Mouse (Mus musculus) kidney, postnatal 0 days (tissue): ENCODE results near the gene Pawr. TPM values are rescaled to one million over a fixed set of nuclear protein-coding genes. Genes with fewer than 3 reads are reported as not detected.
"Not testable (repeated sequence)": the region's sequence is repeated elsewhere in the genome, so short reads cannot be mapped to it uniquely, and the experiment has no call there.

Source experiments
- ATAC-seq: fragments of 200-750 bp; cut with Nextera tagmentation; replicated peaks from 2 replicates; pipeline ENCODE4 v1.8.0; 2017; ENCODE audit warnings: low read depth, moderate number of reproducible peaks, moderate TSS enrichment, moderate library complexity; ENCODE audit not compliant: low FRiP score
- DNase-seq: peaks from one replicate; pipeline ENCODE4 v3.0.0-alpha.2; 2016; ENCODE audit warnings: low spot score
- H3K27ac ChIP-seq: fragments of 300-500 bp; sonication (generic); 2 replicates; pipeline ENCODE4 v1.5.1; 2014; ENCODE audit warnings: mild to moderate bottlenecking
- H3K27me3 ChIP-seq: fragments of 300-500 bp; sonication (generic); 2 replicates; pipeline ENCODE4 v1.6.1; 2014; ENCODE audit warnings: low read length, mixed read lengths; ENCODE audit not compliant: insufficient read depth
- H3K36me3 ChIP-seq: fragments of 300-500 bp; sonication (generic); 2 replicates; pipeline ENCODE4 v1.6.1; 2014; ENCODE audit warnings: low read length, mixed read lengths; ENCODE audit not compliant: insufficient read depth
- H3K4me1 ChIP-seq: fragments of 300-500 bp; sonication (generic); replicated peaks from 2 replicates; pipeline ENCODE4 v1.6.1; 2014; ENCODE audit warnings: antibody characterized with exemption, low read length, mixed read lengths; ENCODE audit not compliant: insufficient read depth
- H3K4me2 ChIP-seq: fragments of 300-500 bp; sonication (generic); 2 replicates; pipeline ENCODE4 v1.6.1; 2014; ENCODE audit warnings: mild to moderate bottlenecking, low read length, moderate library complexity, mixed read lengths
- H3K4me3 ChIP-seq: fragments of 300-500 bp; sonication (generic); replicated peaks from 2 replicates; pipeline ENCODE4 v1.5.1; 2014; ENCODE audit warnings: low read depth, low read length
- H3K9ac ChIP-seq: fragments of 300-500 bp; sonication (generic); 2 replicates; pipeline ENCODE4 v1.6.1; 2014; ENCODE audit warnings: low read depth, low read length
- H3K9me3 ChIP-seq: fragments of 300-500 bp; sonication (generic); replicated peaks from 2 replicates; pipeline ENCODE4 v1.6.1; 2016; ENCODE audit warnings: low read length, inconsistent platforms, mixed read lengths
- CTCF ChIP-seq: IDR thresholded peaks from 2 replicates; pipeline ENCODE4 v1.5.1; 2016; ENCODE audit warnings: antibody characterized with exemption, low read depth, mild to moderate bottlenecking, moderate library complexity
- WGBS: fragments of 180-500 bp; shearing (Covaris S2); extraction: QIAGEN DNeasy Blood & Tissue Kit; methylation state at CpG from one replicate; pipeline ENCODE4 v1.1.7; 2014; 5-methylcytosine and 5-hydroxymethylcytosine counted together
- polyA plus RNA-seq: library from polyadenylated mRNA; unstranded; fragments of >200 nt; fragmentation: Nextera tagmentation; extraction: Ambion mirVana; gene quantifications from 2 replicates; pipeline ENCODE4 v1.2.1, GENCODE M21; 2015

Pawr gene
- polyA plus RNA-seq, 1 experiment from 2014 or later: 28.5 TPM

DNA sequence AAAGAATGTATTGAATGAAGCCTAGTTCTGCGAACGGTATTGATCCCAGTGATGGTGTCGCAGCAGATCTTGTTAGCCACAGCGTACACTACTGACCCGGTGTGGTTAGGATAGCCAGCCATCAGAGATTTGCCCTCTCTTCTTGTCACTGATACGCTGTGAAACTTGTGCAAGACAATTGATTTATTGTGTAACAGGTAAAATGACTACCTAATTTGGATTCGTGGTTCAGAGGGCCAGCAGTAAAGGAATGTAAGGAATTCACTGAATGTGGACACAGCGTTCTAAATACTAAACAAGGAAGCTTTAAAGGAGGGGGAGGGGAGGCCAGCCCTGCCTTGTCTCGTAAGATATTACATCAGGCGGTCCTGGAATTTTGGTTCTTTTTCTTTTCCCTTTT lies 100.3 kb downstream of the Pawr start:
- Histone ChIP-seq H3K9ac (no peak overlapping the region), H3K9me3 (no peaks in the 10 kb centered on the region), H3K4me3 (no peak overlapping the region), H3K36me3 (no peaks in the 10 kb centered on the region), H3K4me1 (peaks cover 12% of the 10 kb centered on the region), H3K4me2 (0 out of 2 replicates have a peak overlapping the region, but pooled peaks have one; percentile 3), H3K27me3 (no peaks in the 10 kb centered on the region), H3K27ac (no peak overlapping the region)
- ATAC-seq: no peak
- peak; percentile 71 for DNase-seq
- WGBS: 35% methylated on average over 10 of the region's 10 CpGs
- TF ChIP-seq CTCF: no peak

DNA sequence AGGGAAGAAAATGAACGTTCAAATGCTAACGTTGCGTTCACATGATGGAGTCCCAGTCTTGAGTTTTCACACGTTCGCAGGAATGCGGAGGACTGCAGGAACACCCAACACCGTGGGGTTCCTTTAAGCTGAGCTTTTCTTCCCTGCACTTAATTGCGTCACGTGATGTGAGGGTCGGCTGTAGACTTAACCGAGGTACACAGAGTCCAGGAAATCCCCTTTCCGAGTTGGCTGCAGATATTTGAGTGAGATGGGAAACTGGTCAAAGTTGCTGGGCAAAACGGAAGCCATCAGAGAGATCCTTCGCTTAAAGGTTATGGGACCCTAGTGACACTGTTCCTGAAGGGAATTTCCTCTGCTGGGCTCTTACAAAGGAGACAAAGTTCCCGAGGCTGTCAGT lies 102.1 kb downstream of the Pawr start:
- Histone ChIP-seq H3K4me1 (peaks cover 20% of the 10 kb centered on the region), H3K27ac (peak overlapping the region; percentile 21; the same call in 1 of the 2 replicates), H3K4me3 (no peak overlapping the region), H3K9ac (no peak overlapping the region), H3K9me3 (no peaks in the 10 kb centered on the region), H3K27me3 (no peaks in the 10 kb centered on the region), H3K36me3 (no peaks in the 10 kb centered on the region), H3K4me2 (peak overlapping the region; percentile 28)
- no peak; the same call in 1 of the 2 replicates for ATAC-seq
- 7% methylated on average over 15 of the region's 15 CpGs for WGBS
- no peak for TF ChIP-seq CTCF
- peak; percentile 66 for DNase-seq

DNA sequence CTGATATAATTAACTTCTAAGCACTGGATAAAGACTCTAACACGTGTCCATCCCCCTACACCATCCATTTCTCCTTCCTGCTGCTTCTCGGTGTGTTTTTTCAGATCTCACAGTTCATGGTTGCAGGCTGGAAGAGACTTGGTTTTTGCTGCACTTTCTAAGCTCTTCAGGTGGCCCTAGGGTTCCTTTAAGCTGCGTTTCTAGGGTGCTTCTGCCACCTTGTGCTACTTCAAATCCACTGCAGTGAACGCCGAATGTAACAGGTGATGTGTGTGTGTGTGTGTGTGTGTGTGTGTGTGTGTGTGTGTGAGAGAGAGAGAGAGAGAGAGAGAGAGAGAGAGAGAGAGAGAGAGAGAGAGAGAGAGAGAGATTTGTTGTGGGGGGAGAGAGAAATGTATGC lies 103.7 kb downstream of the Pawr start:
- Histone ChIP-seq H3K4me1 (peaks cover 20% of the 10 kb centered on the region), H3K9ac (no peak overlapping the region), H3K4me2 (no peak overlapping the region), H3K36me3 (no peaks in the 10 kb centered on the region), H3K27me3 (no peaks in the 10 kb centered on the region), H3K9me3 (no peaks in the 10 kb centered on the region), H3K27ac (no peak overlapping the region), H3K4me3 (no peak overlapping the region)
- peak; percentile 63; the same call in 1 of the 2 replicates for ATAC-seq
- WGBS: 18% methylated on average over 5 of the region's 5 CpGs
- TF ChIP-seq CTCF: peak; percentile 76
- DNase-seq: peak; percentile 83

DNA sequence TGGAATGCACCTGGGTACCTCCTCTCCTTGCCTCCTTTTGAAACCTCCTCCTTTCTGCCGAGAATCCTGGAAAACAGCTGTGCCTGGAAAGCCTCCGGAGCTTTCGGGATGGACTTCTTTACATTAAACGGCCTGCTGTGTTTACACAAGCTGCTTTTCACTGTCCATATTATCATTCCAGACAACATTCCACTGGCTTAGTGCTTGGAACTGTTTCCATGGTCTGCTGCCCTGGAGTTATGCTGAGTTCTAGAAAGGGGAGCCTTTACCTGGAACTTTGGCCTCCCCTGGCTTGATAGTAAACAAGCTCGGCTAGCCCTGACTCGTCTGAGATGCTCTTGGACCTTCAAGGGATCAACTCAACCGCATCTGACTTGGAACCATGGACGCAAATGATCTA lies 104.4 kb downstream of the Pawr start:
- no peak overlapping the region for H3K27ac ChIP-seq
- no peaks in the 10 kb centered on the region for H3K36me3 ChIP-seq
- H3K9me3 ChIP-seq: no peaks in the 10 kb centered on the region
- no peak overlapping the region for H3K4me3 ChIP-seq
- ATAC-seq (peak; percentile 85), DNase-seq (peak; percentile 74)
- no peak overlapping the region for H3K9ac ChIP-seq
- TF ChIP-seq CTCF: no peak
- H3K4me1 ChIP-seq: peaks cover 20% of the 10 kb centered on the region
- no peak overlapping the region for H3K4me2 ChIP-seq
- 21% methylated on average over 8 of the region's 8 CpGs for WGBS
- H3K27me3 ChIP-seq: no peaks in the 10 kb centered on the region

DNA sequence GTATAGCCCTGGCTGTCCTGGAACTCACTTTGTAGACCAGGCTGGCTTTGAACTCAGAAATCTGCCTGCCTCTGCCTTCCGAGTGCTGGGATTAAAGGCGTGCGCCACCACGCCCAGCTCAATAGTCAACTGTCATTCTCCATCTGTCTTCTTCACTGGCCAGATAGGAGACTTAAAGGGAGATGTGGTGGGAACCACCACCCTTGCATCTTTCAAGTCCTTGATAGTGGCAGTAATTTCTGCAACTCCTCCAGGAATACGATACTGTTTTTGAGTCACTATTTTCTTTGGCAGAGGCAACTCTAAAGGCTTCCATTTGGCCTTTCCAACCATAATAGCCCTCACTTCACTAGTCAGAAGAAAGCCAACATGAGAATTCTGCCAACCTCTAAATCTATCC lies 108.3 kb downstream of the Pawr start:
- WGBS: 74% methylated on average over 5 of the region's 5 CpGs
- H3K9ac ChIP-seq, ATAC-seq: not testable (repeated sequence)

DNA sequence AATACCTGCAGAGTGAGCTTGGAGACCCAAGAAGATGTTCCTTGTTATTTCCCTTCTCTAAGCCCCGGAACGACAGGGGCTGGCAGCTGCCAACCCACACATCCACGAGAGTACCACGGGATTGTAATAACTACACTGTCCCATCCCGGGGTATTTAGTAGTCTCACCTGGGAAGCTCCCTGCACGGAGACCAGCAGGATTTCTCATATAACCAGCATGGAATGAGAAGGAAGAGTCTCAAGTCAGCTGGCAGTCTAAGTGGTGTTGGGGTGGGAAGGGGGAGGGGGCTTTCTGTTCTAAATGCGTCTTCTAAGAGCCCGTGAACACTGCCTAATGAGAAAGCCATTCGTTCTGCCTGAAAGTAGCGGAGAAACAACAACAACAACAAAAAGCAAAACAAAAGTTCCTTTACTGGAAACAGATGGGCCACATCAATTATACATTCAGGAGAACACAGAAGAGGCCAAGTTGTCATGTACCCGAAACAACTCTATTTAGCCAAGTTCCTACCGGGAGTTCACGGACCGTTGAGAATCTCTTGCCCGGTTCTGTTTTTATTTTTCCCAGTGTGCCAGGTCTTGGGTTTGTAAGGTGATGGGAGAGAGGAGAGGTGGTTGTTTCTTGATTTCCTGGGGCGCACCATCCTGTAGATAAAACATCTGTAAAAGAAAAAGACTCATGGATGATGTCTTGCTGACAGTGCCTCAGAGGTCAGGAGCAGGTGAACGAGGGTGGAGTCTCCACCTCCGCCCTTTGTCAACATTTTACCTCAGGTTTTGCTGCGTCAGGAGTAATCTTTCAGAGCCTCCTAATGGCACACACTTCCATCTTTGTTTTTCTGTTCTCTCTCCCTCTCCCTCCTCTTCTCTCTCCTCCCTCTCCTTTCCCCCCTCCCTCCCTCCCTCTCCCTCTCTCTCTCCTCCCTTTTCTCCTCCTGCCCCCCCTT lies 112.3 kb downstream of the Pawr start:
- Histone ChIP-seq H3K4me3 (no peak overlapping the region), H3K9me3 (no peaks in the 10 kb centered on the region), H3K36me3 (no peaks in the 10 kb centered on the region), H3K27me3 (no peaks in the 10 kb centered on the region), H3K4me2 (peak overlapping the region; percentile 8; the same call in 1 of the 2 replicates), H3K27ac (peak overlapping the region; percentile 43), H3K9ac (no peak overlapping the region), H3K4me1 (0 out of 2 replicates have a peak, but pooled peaks cover 5% of the 10 kb centered on the region)
- no peak for TF ChIP-seq CTCF
- ATAC-seq (0 out of 2 replicates have a peak, but pooled peaks have one; percentile 14), DNase-seq (peak; percentile 41)
- 49% methylated on average over 19 of the region's 19 CpGs for WGBS

More for the DNA sequence above, 108.3 kb downstream of the Pawr start:
- DNase-seq, H3K4me2 ChIP-seq, H3K4me3 ChIP-seq, H3K9me3 ChIP-seq, H3K27ac ChIP-seq, H3K27me3 ChIP-seq, H3K36me3 ChIP-seq: not testable (repeated sequence)
- peaks cover 15% of the 10 kb centered on the region for H3K4me1 ChIP-seq
